Mouse (Mus musculus) intestine, embryonic 16.5 days (tissue): ENCODE measurements around the gene Gpr87. TPM values are rescaled to one million over a fixed set of nuclear protein-coding genes. Genes with fewer than 3 reads are reported as not detected.

Experiments used
- ATAC-seq: fragments of 200-750 bp; cut with Nextera tagmentation; 2 replicates; pipeline ENCODE4 v1.8.0; 2017; ENCODE audit warnings: moderate TSS enrichment, moderate library complexity
- H3K27ac ChIP-seq: fragments of 300-500 bp; sonication (generic); 2 replicates; pipeline ENCODE4 v1.5.1; 2014; ENCODE audit warnings: mild to moderate bottlenecking, low read length
- H3K27me3 ChIP-seq: fragments of 300-500 bp; sonication (generic); replicated peaks from 2 replicates; pipeline ENCODE4 v1.6.1; 2014; ENCODE audit warnings: low read length, control low read depth, mixed read lengths; ENCODE audit not compliant: control insufficient read depth, insufficient read depth
- H3K36me3 ChIP-seq: fragments of 300-500 bp; sonication (generic); 2 replicates; pipeline ENCODE4 v1.6.1; 2014; ENCODE audit warnings: low read length, control low read depth; ENCODE audit not compliant: control insufficient read depth, insufficient read depth
- H3K4me1 ChIP-seq: fragments of 300-500 bp; sonication (generic); 2 replicates; pipeline ENCODE4 v1.6.1; 2014; ENCODE audit warnings: low read length, control low read depth, mixed read lengths; ENCODE audit not compliant: control insufficient read depth, insufficient read depth
- H3K4me2 ChIP-seq: fragments of 300-500 bp; sonication (generic); 2 replicates; pipeline ENCODE4 v1.6.1; 2014; ENCODE audit warnings: low read depth, low read length, control low read depth
- H3K4me3 ChIP-seq: fragments of 300-500 bp; sonication (generic); 2 replicates; pipeline ENCODE4 v1.5.1; 2014; ENCODE audit warnings: mild to moderate bottlenecking, low read length
- H3K9ac ChIP-seq: fragments of 300-500 bp; sonication (generic); 2 replicates; pipeline ENCODE4 v1.6.1; 2014; ENCODE audit warnings: low read depth, low read length
- H3K9me3 ChIP-seq: fragments of 300-500 bp; sonication (generic); 2 replicates; pipeline ENCODE4 v1.6.1; 2016; ENCODE audit warnings: low read length, control low read depth; ENCODE audit not compliant: control insufficient read depth
- whole genome bisulfite sequencing: fragments of 180-500 bp; shearing (Covaris S2); extraction: QIAGEN DNeasy Blood & Tissue Kit; methylation state at CpG from one replicate; pipeline ENCODE4 v1.1.7; 2014; 5-methylcytosine and 5-hydroxymethylcytosine counted together
- polyA plus RNA-seq: library from polyadenylated mRNA; unstranded; fragments of >200 nt; fragmentation: Nextera tagmentation; extraction: Ambion mirVana; gene quantifications from 2 replicates; pipeline ENCODE4 v1.2.1, GENCODE M21; 2015

Gpr87 gene
- polyA plus RNA-seq, 1 experiment from 2014 or later: not detected

- Histone ChIP-seq H3K27ac (no peak overlapping the region), H3K9ac (no peak overlapping the region), H3K4me3 (no peak overlapping the region), H3K4me2 (no peak overlapping the region), H3K36me3 (no peaks in the 10 kb centered on the region), H3K27me3 (no peaks in the 10 kb centered on the region), H3K9me3 (no peaks in the 10 kb centered on the region), H3K4me1 (peaks cover 5% of the 10 kb centered on the region; the same call in 1 of the 2 replicates)
- ATAC-seq: peak; percentile 23; the same call in 1 of the 2 replicates
- whole genome bisulfite sequencing: 72% methylated on average over 6 of the region's 6 CpGs
Observed at GRCm38 (mm10) chr3:59174426-59175154, 20.3 kb downstream of the Gpr87 start.

GRCm38 (mm10) chr3:59169921-59170627, 24.8 kb downstream of the Gpr87 start:
- H3K9me3 ChIP-seq: no peaks in the 10 kb centered on the region
- peak; percentile 44 for ATAC-seq
- no peak overlapping the region for H3K4me2 ChIP-seq
- H3K27me3 ChIP-seq: no peaks in the 10 kb centered on the region
- no peak overlapping the region for H3K27ac ChIP-seq
- WGBS: 47% methylated on average over 2 of the region's 2 CpGs
- H3K4me3 ChIP-seq: no peak overlapping the region
- H3K36me3 ChIP-seq: no peaks in the 10 kb centered on the region
- H3K9ac ChIP-seq: no peak overlapping the region
- peaks cover 5% of the 10 kb centered on the region; the same call in 1 of the 2 replicates for H3K4me1 ChIP-seq

- H3K4me2 ChIP-seq: no peak overlapping the region
- no peaks in the 10 kb centered on the region for H3K27me3 ChIP-seq
- 80% methylated on average over 4 of the region's 4 CpGs for WGBS
- H3K36me3 ChIP-seq: no peaks in the 10 kb centered on the region
- H3K4me1 ChIP-seq: peaks cover 5% of the 10 kb centered on the region; the same call in 1 of the 2 replicates
- ATAC-seq: no peak
- H3K9me3 ChIP-seq: no peaks in the 10 kb centered on the region
- no peak overlapping the region for H3K4me3 ChIP-seq
- H3K9ac ChIP-seq: no peak overlapping the region
- H3K27ac ChIP-seq: no peak overlapping the region
Observed at GRCm38 (mm10) chr3:59169215-59169614, 25.7 kb downstream of the Gpr87 start.

- peaks cover 5% of the 10 kb centered on the region; the same call in 1 of the 2 replicates for H3K4me1 ChIP-seq
- no peaks in the 10 kb centered on the region for H3K9me3 ChIP-seq
- no peaks in the 10 kb centered on the region for H3K36me3 ChIP-seq
- no peak overlapping the region for H3K9ac ChIP-seq
- ATAC-seq: no peak
- no peak overlapping the region for H3K27ac ChIP-seq
- 88% methylated on average over 6 of the region's 6 CpGs for WGBS
- no peak overlapping the region for H3K4me2 ChIP-seq
- H3K4me3 ChIP-seq: no peak overlapping the region
- no peaks in the 10 kb centered on the region for H3K27me3 ChIP-seq
Observed at GRCm38 (mm10) chr3:59168476-59168875, 26.4 kb downstream of the Gpr87 start.

GRCm38 (mm10) chr3:59167417-59168054, 27.4 kb downstream of the Gpr87 start:
- no peak overlapping the region for H3K4me2 ChIP-seq
- H3K9ac ChIP-seq: no peak overlapping the region
- no peaks in the 10 kb centered on the region for H3K36me3 ChIP-seq
- no peaks in the 10 kb centered on the region for H3K9me3 ChIP-seq
- no peak overlapping the region for H3K4me3 ChIP-seq
- H3K27me3 ChIP-seq: no peaks in the 10 kb centered on the region
- WGBS: 53% methylated on average over 2 of the region's 2 CpGs
- H3K4me1 ChIP-seq: peaks cover 5% of the 10 kb centered on the region; the same call in 1 of the 2 replicates
- H3K27ac ChIP-seq: peak overlapping the region; percentile 63
- peak; percentile 81 for ATAC-seq

- Histone ChIP-seq H3K27ac (no peak overlapping the region), H3K36me3 (no peaks in the 10 kb centered on the region), H3K9me3 (no peaks in the 10 kb centered on the region), H3K4me3 (no peak overlapping the region), H3K27me3 (no peaks in the 10 kb centered on the region), H3K9ac (no peak overlapping the region), H3K4me1 (no peaks in the 10 kb centered on the region), H3K4me2 (no peak overlapping the region)
- 57% methylated on average over 1 of the region's 1 CpGs for WGBS
- no peak for ATAC-seq
Observed at GRCm38 (mm10) chr3:59160465-59160864, 34.4 kb downstream of the Gpr87 start.

GRCm38 (mm10) chr3:59157048-59157447, 37.9 kb downstream of the Gpr87 start:
- Histone ChIP-seq H3K9me3 (no peaks in the 10 kb centered on the region), H3K27me3 (no peaks in the 10 kb centered on the region), H3K36me3 (no peaks in the 10 kb centered on the region), H3K4me2 (no peak overlapping the region), H3K4me1 (0 out of 2 replicates have a peak, but pooled peaks cover under 1% of the 10 kb centered on the region), H3K9ac (no peak overlapping the region), H3K4me3 (no peak overlapping the region), H3K27ac (no peak overlapping the region)
- WGBS: 85% methylated on average over 5 of the region's 5 CpGs
- ATAC-seq: no peak

GRCm38 (mm10) chr3:59155404-59155803, 39.5 kb downstream of the Gpr87 start:
- Histone ChIP-seq H3K36me3 (no peaks in the 10 kb centered on the region), H3K4me3 (no peak overlapping the region), H3K9ac (no peak overlapping the region), H3K9me3 (no peaks in the 10 kb centered on the region), H3K4me2 (no peak overlapping the region), H3K27me3 (no peaks in the 10 kb centered on the region), H3K27ac (no peak overlapping the region), H3K4me1 (0 out of 2 replicates have a peak, but pooled peaks cover 2% of the 10 kb centered on the region)
- WGBS: 91% methylated on average over 6 of the region's 6 CpGs
- ATAC-seq: no peak

GRCm38 (mm10) chr3:59154888-59155287, 40.0 kb downstream of the Gpr87 start:
- Histone ChIP-seq H3K9me3 (no peaks in the 10 kb centered on the region), H3K36me3 (no peaks in the 10 kb centered on the region), H3K27me3 (no peaks in the 10 kb centered on the region), H3K9ac (no peak overlapping the region), H3K27ac (no peak overlapping the region), H3K4me1 (0 out of 2 replicates have a peak, but pooled peaks cover 2% of the 10 kb centered on the region), H3K4me3 (no peak overlapping the region), H3K4me2 (no peak overlapping the region)
- no peak for ATAC-seq
- WGBS: 81% methylated on average over 2 of the region's 2 CpGs
